Mouse (Mus musculus) lung, embryonic 15.5 days (tissue): ENCODE measurements around the gene Pip4p1. TPM values are rescaled to one million over a fixed set of nuclear protein-coding genes. Genes with fewer than 3 reads are reported as not detected.

Experiments used
- polyA plus RNA-seq: library from polyadenylated mRNA; unstranded; fragments of >200 nt; fragmentation: Nextera tagmentation; extraction: Ambion mirVana; gene quantifications from 2 replicates; pipeline ENCODE4 v1.2.1, GENCODE M21; 2015

Gene Pip4p1
- polyA plus RNA-seq, 1 experiment from 2014 or later, result 53.4 TPM

Other genes starting within 250 kb of the Pip4p1 start
- not detected in 2 replicates for gene Olfr747, start 237.7 kb downstream of the Pip4p1 start, polyA plus RNA-seq
- gene Olfr748, start 223.5 kb downstream of the Pip4p1 start, polyA plus RNA-seq, result not detected in 2 replicates
- gene Olfr749, start 185.8 kb downstream of the Pip4p1 start, polyA plus RNA-seq, result not detected in 2 replicates
- gene Ttc5, start 145.3 kb downstream of the Pip4p1 start, polyA plus RNA-seq, result 69.0 and 74.1 TPM in 2 replicates
- not detected in 2 replicates for gene Ccnb1ip1, start 123.1 kb downstream of the Pip4p1 start, polyA plus RNA-seq
- gene Parp2, start 123.0 kb downstream of the Pip4p1 start, polyA plus RNA-seq, result 60.8 and 61.2 TPM in 2 replicates
- gene Tep1, start 60.3 kb downstream of the Pip4p1 start, polyA plus RNA-seq, result 5.3 and 6.2 TPM in 2 replicates
- gene Klhl33, start 33.3 kb downstream of the Pip4p1 start, polyA plus RNA-seq, result 0.36 and 0.50 TPM in 2 replicates
- 174 and 176 TPM in 2 replicates for gene Osgep, start 6.0 kb downstream of the Pip4p1 start, polyA plus RNA-seq
- 222 and 228 TPM in 2 replicates for gene Apex1, start 5.9 kb downstream of the Pip4p1 start, polyA plus RNA-seq
- gene Pnp, start 226 bp upstream of the Pip4p1 start, polyA plus RNA-seq, result 68.1 and 69.5 TPM in 2 replicates
- gene Gm49342, start 13.7 kb upstream of the Pip4p1 start, polyA plus RNA-seq, result not detected in 2 replicates
- gene Pnp2, start 25.1 kb upstream of the Pip4p1 start, polyA plus RNA-seq, result 0.38 and 0.76 TPM in 2 replicates
- gene Rnase10, start 76.9 kb upstream of the Pip4p1 start, polyA plus RNA-seq, result 0.25 and 0.28 TPM in 2 replicates
- not detected in 2 replicates for gene Rnase9, start 111.0 kb upstream of the Pip4p1 start, polyA plus RNA-seq
- gene Rnase11, start 119.3 kb upstream of the Pip4p1 start, polyA plus RNA-seq, result not detected in 2 replicates
- not detected in 2 replicates for gene Rnase12, start 126.8 kb upstream of the Pip4p1 start, polyA plus RNA-seq
- not detected in 2 replicates for gene Olfr750, start 143.6 kb upstream of the Pip4p1 start, polyA plus RNA-seq
- gene Rnase4, start 160.2 kb upstream of the Pip4p1 start, polyA plus RNA-seq, result 33.9 and 38.7 TPM in 2 replicates
- gene Ang, start 160.3 kb upstream of the Pip4p1 start, polyA plus RNA-seq, result 7.6 and 7.7 TPM in 2 replicates
- gene Eddm3b, start 183.6 kb upstream of the Pip4p1 start, polyA plus RNA-seq, result not detected in 2 replicates
- 1.2 and 1.9 TPM in 2 replicates for gene Rnase6, start 193.1 kb upstream of the Pip4p1 start, polyA plus RNA-seq
- gene Rnase1, start 215.9 kb upstream of the Pip4p1 start, polyA plus RNA-seq, result 0.30 and 0.44 TPM in 2 replicates
- not detected in 2 replicates for gene Rnase2b, start 231.4 kb upstream of the Pip4p1 start, polyA plus RNA-seq